Mouse (Mus musculus) kidney, embryonic 15.5 days (tissue): Measurements from ENCODE around the gene Cacna1c. TPM values are rescaled to one million over a fixed set of nuclear protein-coding genes. Genes with fewer than 3 reads are reported as not detected.

Source experiments
- ATAC-seq: fragments of 200-750 bp; cut with Nextera tagmentation; replicated peaks from 2 replicates; pipeline ENCODE4 v1.8.0; 2017; ENCODE audit warnings: moderate TSS enrichment; ENCODE audit not compliant: low FRiP score
- H3K27ac ChIP-seq: fragments of 300-500 bp; sonication (generic); 2 replicates; pipeline ENCODE4 v1.5.1; 2015; ENCODE audit warnings: mild to moderate bottlenecking, inconsistent platforms
- H3K27me3 ChIP-seq: fragments of 300-500 bp; sonication (generic); 2 replicates; pipeline ENCODE4 v1.6.1; 2015; ENCODE audit warnings: inconsistent platforms
- H3K36me3 ChIP-seq: fragments of 300-500 bp; sonication (generic); 2 replicates; pipeline ENCODE4 v1.6.1; 2015; ENCODE audit warnings: inconsistent platforms
- H3K4me1 ChIP-seq: fragments of 300-500 bp; sonication (generic); 2 replicates; pipeline ENCODE4 v1.6.1; 2015; ENCODE audit warnings: inconsistent platforms
- H3K4me2 ChIP-seq: fragments of 300-500 bp; sonication (generic); 2 replicates; pipeline ENCODE4 v1.6.1; 2015; ENCODE audit warnings: moderate library complexity, mild to moderate bottlenecking, inconsistent platforms
- H3K4me3 ChIP-seq: fragments of 300-500 bp; sonication (generic); replicated peaks from 2 replicates; pipeline ENCODE4 v1.5.1; 2015; ENCODE audit warnings: mild to moderate bottlenecking, inconsistent platforms
- H3K9ac ChIP-seq: fragments of 300-500 bp; sonication (generic); 2 replicates; pipeline ENCODE4 v1.6.1; 2015; ENCODE audit warnings: mild to moderate bottlenecking, inconsistent platforms
- H3K9me3 ChIP-seq: fragments of 300-500 bp; sonication (generic); replicated peaks from 2 replicates; pipeline ENCODE4 v1.6.1; 2016; ENCODE audit warnings: inconsistent platforms
- WGBS: fragments of 180-500 bp; shearing (Covaris S2); methylation state at CpG from one replicate; pipeline ENCODE4 v1.1.7; 2015; ENCODE audit warnings: mixed read lengths; 5-methylcytosine and 5-hydroxymethylcytosine counted together
- polyA plus RNA-seq: library from polyadenylated mRNA; unstranded; fragments of >200 nt; fragmentation: Nextera tagmentation; extraction: Ambion mirVana; gene quantifications from 2 replicates; pipeline ENCODE4 v1.2.1, GENCODE M21; 2015

Cacna1c gene
- polyA plus RNA-seq, 1 experiment from 2014 or later: 2.7 TPM

DNA sequence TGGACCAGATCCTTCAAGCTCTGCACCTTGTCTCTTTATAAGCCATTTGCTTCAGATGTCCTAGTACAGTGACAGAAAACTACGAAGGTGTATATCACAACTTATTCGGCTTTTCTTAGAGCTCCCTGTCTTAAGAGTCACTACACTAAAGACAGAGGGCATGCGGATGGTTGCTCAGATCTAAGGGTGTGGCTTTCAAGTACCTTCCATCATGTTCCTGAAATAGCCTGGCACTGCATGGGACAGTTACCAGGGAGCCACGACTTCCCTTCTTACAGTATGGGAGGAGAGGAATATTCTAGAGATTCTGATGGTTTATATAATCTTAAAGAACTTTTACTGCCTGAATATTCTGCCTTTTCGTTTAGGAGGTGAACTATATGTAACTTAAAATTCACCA lies 289.3 kb downstream of the Cacna1c start:
- H3K27me3 ChIP-seq: no peaks in the 10 kb centered on the region
- H3K36me3 ChIP-seq: no peaks in the 10 kb centered on the region
- WGBS: 90% methylated on average over 5 of the region's 5 CpGs
- H3K4me1 ChIP-seq: no peaks in the 10 kb centered on the region
- no peak overlapping the region for H3K4me2 ChIP-seq
- H3K27ac ChIP-seq: no peak overlapping the region
- no peak for ATAC-seq
- no peak overlapping the region for H3K9ac ChIP-seq
- no peaks in the 10 kb centered on the region for H3K9me3 ChIP-seq
- H3K4me3 ChIP-seq: no peak overlapping the region

DNA sequence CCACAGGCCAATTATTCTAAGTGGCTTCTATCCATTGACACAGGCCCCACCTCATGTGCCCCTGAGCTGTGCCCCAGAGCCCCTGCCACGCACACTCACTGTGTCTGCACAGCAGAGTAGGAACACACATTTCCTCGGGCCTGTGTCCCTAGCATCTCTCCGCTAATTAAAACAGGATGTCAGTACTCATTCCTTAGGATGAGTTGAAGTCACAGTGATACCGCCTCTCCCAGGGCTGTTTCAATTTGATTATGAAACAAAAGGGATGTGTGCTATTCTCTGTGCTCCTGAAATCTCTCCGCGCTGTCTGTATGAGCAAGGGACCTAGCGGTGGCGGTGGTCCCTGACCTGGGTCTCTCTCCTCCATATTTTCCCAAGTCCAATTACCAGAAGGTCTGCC lies 296.5 kb downstream of the Cacna1c start:
- Histone ChIP-seq H3K4me2 (no peak overlapping the region), H3K4me3 (no peak overlapping the region), H3K4me1 (no peaks in the 10 kb centered on the region), H3K9ac (no peak overlapping the region), H3K36me3 (no peaks in the 10 kb centered on the region), H3K27ac (no peak overlapping the region), H3K27me3 (0 out of 2 replicates have a peak, but pooled peaks cover 3% of the 10 kb centered on the region), H3K9me3 (no peaks in the 10 kb centered on the region)
- 88% methylated on average over 8 of the region's 8 CpGs for WGBS
- no peak for ATAC-seq

DNA sequence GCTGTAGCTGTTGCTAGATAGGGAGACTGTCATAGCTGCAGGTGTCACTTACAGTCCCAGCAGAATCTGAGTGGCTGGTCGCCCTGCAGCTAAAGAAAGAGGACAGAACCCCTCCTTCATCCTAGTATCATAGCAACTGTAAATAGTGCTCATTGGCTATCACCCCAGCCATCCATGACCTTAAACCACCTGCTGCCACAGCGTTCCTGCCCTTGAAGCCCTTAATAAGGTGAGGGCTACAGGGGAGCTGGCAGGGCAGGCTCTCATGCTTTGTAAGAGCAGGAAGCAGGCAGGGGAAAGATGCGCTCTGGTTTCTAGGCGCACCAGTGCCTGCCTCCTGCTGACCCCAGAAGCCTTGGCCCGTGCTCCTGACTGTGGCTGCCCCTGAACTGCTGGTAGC lies 299.1 kb downstream of the Cacna1c start:
- Histone ChIP-seq H3K27ac (no peak overlapping the region), H3K27me3 (0 out of 2 replicates have a peak, but pooled peaks cover 3% of the 10 kb centered on the region), H3K4me1 (no peaks in the 10 kb centered on the region), H3K9ac (no peak overlapping the region), H3K4me2 (no peak overlapping the region), H3K36me3 (no peaks in the 10 kb centered on the region), H3K4me3 (no peak overlapping the region), H3K9me3 (no peaks in the 10 kb centered on the region)
- WGBS: 52% methylated on average over 5 of the region's 5 CpGs
- ATAC-seq: no peak

DNA sequence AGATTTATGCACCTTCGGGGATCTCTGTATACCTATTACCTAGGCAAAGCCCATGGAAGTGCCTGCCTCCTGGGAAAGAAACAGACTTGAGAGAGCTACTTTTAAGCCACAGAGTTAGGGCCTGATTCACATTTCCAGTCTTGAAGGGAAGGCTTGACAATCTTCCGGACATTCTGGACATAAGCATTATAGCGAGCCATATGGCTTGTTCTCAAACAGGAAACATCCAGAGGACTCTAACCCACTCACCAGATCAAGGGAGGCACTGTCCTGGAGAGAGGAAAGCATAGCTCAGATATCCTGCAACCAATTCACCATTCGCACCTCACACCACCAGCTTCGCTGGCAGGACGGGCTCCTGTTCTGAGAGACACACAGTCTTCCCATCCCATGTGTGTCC lies 302.2 kb downstream of the Cacna1c start:
- Histone ChIP-seq H3K27ac (no peak overlapping the region), H3K4me2 (no peak overlapping the region), H3K9ac (no peak overlapping the region), H3K9me3 (no peaks in the 10 kb centered on the region), H3K27me3 (0 out of 2 replicates have a peak, but pooled peaks cover 3% of the 10 kb centered on the region), H3K4me1 (no peaks in the 10 kb centered on the region), H3K36me3 (no peaks in the 10 kb centered on the region), H3K4me3 (no peak overlapping the region)
- no peak for ATAC-seq
- 85% methylated on average over 6 of the region's 6 CpGs for WGBS

DNA sequence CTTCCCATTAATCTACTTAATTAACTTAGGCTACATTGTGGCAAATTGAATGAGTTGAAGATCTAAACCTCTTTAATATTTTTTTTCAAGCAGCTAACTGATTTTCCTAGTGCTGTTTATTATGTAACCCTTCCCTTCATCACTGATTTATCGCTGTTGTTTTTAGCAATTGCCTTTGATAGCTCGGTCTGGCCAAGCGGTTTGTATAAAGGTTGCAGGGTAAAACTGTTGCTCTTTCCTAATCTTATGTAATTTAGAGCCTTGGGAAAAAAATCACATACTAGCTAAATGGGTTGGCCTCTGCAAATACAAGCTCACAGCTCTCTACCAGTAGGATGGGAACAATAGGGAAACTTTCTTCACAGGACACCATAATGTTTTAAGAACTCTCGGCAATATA lies 306.8 kb downstream of the Cacna1c start:
- no peak overlapping the region for H3K27ac ChIP-seq
- no peaks in the 10 kb centered on the region for H3K36me3 ChIP-seq
- no peak for ATAC-seq
- 64% methylated on average over 4 of the region's 4 CpGs for WGBS
- no peaks in the 10 kb centered on the region for H3K27me3 ChIP-seq
- no peak overlapping the region for H3K4me2 ChIP-seq
- no peak overlapping the region for H3K4me3 ChIP-seq
- no peaks in the 10 kb centered on the region for H3K9me3 ChIP-seq
- H3K9ac ChIP-seq: no peak overlapping the region
- H3K4me1 ChIP-seq: no peaks in the 10 kb centered on the region

DNA sequence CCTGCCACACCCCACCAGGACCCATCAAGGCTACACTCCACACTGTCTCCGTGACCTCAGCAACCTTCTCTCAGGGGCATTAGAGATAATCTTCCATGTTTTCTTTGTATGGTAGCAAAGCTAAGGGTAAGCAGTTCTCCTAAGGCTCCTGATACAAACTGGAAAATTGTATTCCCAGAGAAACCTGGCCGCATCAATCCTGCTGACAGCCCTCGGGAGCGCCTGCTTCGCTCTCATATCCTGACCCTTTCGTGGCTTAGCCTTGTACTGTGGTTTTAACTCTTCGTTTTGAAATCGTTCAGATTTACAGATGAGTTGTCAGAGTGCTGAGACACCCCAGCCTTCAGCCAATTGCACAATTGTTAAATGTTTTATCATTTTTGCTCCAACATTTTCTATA lies 309.2 kb downstream of the Cacna1c start:
- H3K4me1 ChIP-seq: no peaks in the 10 kb centered on the region
- no peak for ATAC-seq
- H3K4me2 ChIP-seq: no peak overlapping the region
- WGBS: 66% methylated on average over 8 of the region's 8 CpGs
- H3K27ac ChIP-seq: no peak overlapping the region
- H3K9me3 ChIP-seq: no peaks in the 10 kb centered on the region
- H3K36me3 ChIP-seq: no peaks in the 10 kb centered on the region
- no peak overlapping the region for H3K9ac ChIP-seq
- H3K4me3 ChIP-seq: no peak overlapping the region
- no peaks in the 10 kb centered on the region for H3K27me3 ChIP-seq

- no peaks in the 10 kb centered on the region for H3K27me3 ChIP-seq
- H3K9me3 ChIP-seq: no peaks in the 10 kb centered on the region
- H3K36me3 ChIP-seq: no peaks in the 10 kb centered on the region
- 91% methylated on average over 1 of the region's 1 CpGs for WGBS
- ATAC-seq: no peak
- no peaks in the 10 kb centered on the region for H3K4me1 ChIP-seq
- no peak overlapping the region for H3K4me3 ChIP-seq
- H3K4me2 ChIP-seq: no peak overlapping the region
- no peak overlapping the region for H3K27ac ChIP-seq
- H3K9ac ChIP-seq: no peak overlapping the region
Measured at GRCm38 (mm10) chr6:118884961-118885360, 311.3 kb downstream of the Cacna1c start.

DNA sequence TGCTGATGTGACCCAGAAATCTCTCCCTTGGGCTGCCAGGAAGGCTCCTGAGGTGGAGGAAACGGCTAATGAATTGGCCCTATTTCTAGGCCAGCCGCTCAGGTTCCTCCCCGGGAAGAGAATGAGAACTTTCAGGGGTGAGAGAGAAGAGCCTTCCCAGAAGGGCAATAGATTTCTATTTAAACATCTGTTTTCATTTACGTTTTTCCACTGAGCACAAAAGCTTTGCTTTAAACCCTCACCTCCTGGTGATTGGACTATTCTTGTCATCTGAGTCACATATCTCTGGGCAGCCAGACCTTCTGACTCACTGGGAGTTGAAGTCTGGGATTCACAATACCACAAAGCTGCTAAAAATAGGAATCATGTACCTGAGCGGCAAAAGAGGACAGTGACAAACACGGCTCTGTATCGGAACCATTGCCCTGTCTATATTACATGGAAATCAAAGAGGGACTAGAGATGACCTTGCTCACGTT lies 312.1 kb downstream of the Cacna1c start:
- Histone ChIP-seq H3K9ac (no peak overlapping the region), H3K27me3 (no peaks in the 10 kb centered on the region), H3K27ac (no peak overlapping the region), H3K4me1 (no peaks in the 10 kb centered on the region), H3K9me3 (no peaks in the 10 kb centered on the region), H3K4me3 (no peak overlapping the region), H3K36me3 (no peaks in the 10 kb centered on the region), H3K4me2 (no peak overlapping the region)
- no peak for ATAC-seq
- 65% methylated on average over 8 of the region's 8 CpGs for WGBS

- WGBS: 35% methylated on average over 2 of the region's 2 CpGs
- ATAC-seq: no peak
- Histone ChIP-seq H3K9me3 (no peaks in the 10 kb centered on the region), H3K4me3 (no peak overlapping the region), H3K27me3 (no peaks in the 10 kb centered on the region), H3K4me1 (0 out of 2 replicates have a peak, but pooled peaks cover 3% of the 10 kb centered on the region), H3K9ac (no peak overlapping the region), H3K27ac (no peak overlapping the region), H3K4me2 (no peak overlapping the region), H3K36me3 (no peaks in the 10 kb centered on the region)
Measured at GRCm38 (mm10) chr6:118876204-118876603, 320.0 kb downstream of the Cacna1c start.

- H3K27me3 ChIP-seq: no peaks in the 10 kb centered on the region
- H3K4me1 ChIP-seq: no peaks in the 10 kb centered on the region
- H3K36me3 ChIP-seq: no peaks in the 10 kb centered on the region
- no peaks in the 10 kb centered on the region for H3K9me3 ChIP-seq
- WGBS: 70% methylated on average over 7 of the region's 7 CpGs
- no peak overlapping the region for H3K4me3 ChIP-seq
- no peak overlapping the region for H3K9ac ChIP-seq
- H3K4me2 ChIP-seq: no peak overlapping the region
- H3K27ac ChIP-seq: no peak overlapping the region
- no peak for ATAC-seq
Measured at GRCm38 (mm10) chr6:118870241-118870841, 325.9 kb downstream of the Cacna1c start.

GRCm38 (mm10) chr6:118867384-118867783 lies 328.8 kb downstream of the Cacna1c start:
- no peak overlapping the region for H3K27ac ChIP-seq
- no peaks in the 10 kb centered on the region for H3K27me3 ChIP-seq
- H3K9me3 ChIP-seq: no peaks in the 10 kb centered on the region
- no peaks in the 10 kb centered on the region for H3K36me3 ChIP-seq
- H3K4me1 ChIP-seq: 0 out of 2 replicates have a peak, but pooled peaks cover 6% of the 10 kb centered on the region
- H3K4me3 ChIP-seq: no peak overlapping the region
- H3K4me2 ChIP-seq: no peak overlapping the region
- H3K9ac ChIP-seq: no peak overlapping the region
- WGBS: 90% methylated on average over 7 of the region's 7 CpGs
- ATAC-seq: no peak

- no peak overlapping the region for H3K4me3 ChIP-seq
- 57% methylated on average over 3 of the region's 3 CpGs for WGBS
- no peaks in the 10 kb centered on the region for H3K9me3 ChIP-seq
- H3K4me1 ChIP-seq: 0 out of 2 replicates have a peak, but pooled peaks cover 6% of the 10 kb centered on the region
- ATAC-seq: no peak
- no peaks in the 10 kb centered on the region for H3K36me3 ChIP-seq
- H3K27ac ChIP-seq: no peak overlapping the region
- no peak overlapping the region for H3K9ac ChIP-seq
- no peak overlapping the region for H3K4me2 ChIP-seq
- H3K27me3 ChIP-seq: no peaks in the 10 kb centered on the region
Measured at GRCm38 (mm10) chr6:118866889-118867288, 329.3 kb downstream of the Cacna1c start.
